Mouse (Mus musculus) forebrain, embryonic 16.5 days (tissue): Measurements from ENCODE around the gene Hspa12b. TPM values are rescaled to one million over a fixed set of nuclear protein-coding genes. Genes with fewer than 3 reads are reported as not detected.

Source experiments
- ATAC-seq: fragments of 200-750 bp; cut with Nextera tagmentation; 2 replicates; pipeline ENCODE4 v1.8.0; 2017; ENCODE audit warnings: mild to moderate bottlenecking, moderate library complexity
- H3K27ac ChIP-seq: fragments of 300-500 bp; sonication (generic); 2 replicates; pipeline ENCODE4 v1.5.1; 2014; ENCODE audit warnings: low read length, control low read depth
- H3K27me3 ChIP-seq: fragments of 300-500 bp; sonication (generic); replicated peaks from 2 replicates; pipeline ENCODE4 v1.6.1; 2014; ENCODE audit warnings: low read length; ENCODE audit not compliant: control insufficient read depth, insufficient read depth
- H3K36me3 ChIP-seq: fragments of 300-500 bp; sonication (generic); 2 replicates; pipeline ENCODE4 v1.6.1; 2014; ENCODE audit not compliant: control insufficient read depth, insufficient read depth
- H3K4me1 ChIP-seq: fragments of 300-500 bp; sonication (generic); replicated peaks from 2 replicates; pipeline ENCODE4 v1.6.1; 2014; ENCODE audit warnings: low read length; ENCODE audit not compliant: control insufficient read depth, insufficient read depth
- H3K4me2 ChIP-seq: fragments of 300-500 bp; sonication (generic); 2 replicates; pipeline ENCODE4 v1.6.1; 2014; ENCODE audit warnings: mild to moderate bottlenecking, low read length, control low read depth
- H3K4me3 ChIP-seq: fragments of 300-500 bp; sonication (generic); replicated peaks from 2 replicates; pipeline ENCODE4 v1.5.1; 2014; ENCODE audit warnings: mild to moderate bottlenecking, low read length, control low read depth
- H3K9ac ChIP-seq: fragments of 300-500 bp; sonication (generic); replicated peaks from 2 replicates; pipeline ENCODE4 v1.6.1; 2014; ENCODE audit warnings: low read depth, low read length, control low read depth
- H3K9me3 ChIP-seq: fragments of 300-500 bp; sonication (generic); 2 replicates; pipeline ENCODE4 v1.6.1; 2016; ENCODE audit warnings: low read length; ENCODE audit not compliant: control insufficient read depth
- WGBS: fragments of 180-500 bp; shearing (Covaris S2); extraction: QIAGEN DNeasy Blood & Tissue Kit; methylation state at CpG from one replicate; pipeline ENCODE4 v1.1.7; 2014; 5-methylcytosine and 5-hydroxymethylcytosine counted together
- polyA plus RNA-seq: library from polyadenylated mRNA; unstranded; fragments of >200 nt; fragmentation: Nextera tagmentation; extraction: Ambion mirVana; gene quantifications from 2 replicates; pipeline ENCODE4 v1.2.1, GENCODE M21; 2015

Hspa12b gene
- polyA plus RNA-seq, 1 experiment from 2014 or later, result 4.7 TPM

- H3K9me3 ChIP-seq, result no peaks in the 10 kb centered on the region
- no peak overlapping the region for H3K27ac ChIP-seq
- H3K27me3 ChIP-seq, result no peaks in the 10 kb centered on the region
- H3K9ac ChIP-seq, result no peak overlapping the region
- no peaks in the 10 kb centered on the region for H3K36me3 ChIP-seq
- no peak overlapping the region for H3K4me3 ChIP-seq
- 85% methylated on average over 8 of the region's 8 CpGs for WGBS
- ATAC-seq, result no peak
- H3K4me2 ChIP-seq, result no peak overlapping the region
- no peaks in the 10 kb centered on the region for H3K4me1 ChIP-seq
These were observed 7.8 kb downstream of the Hspa12b start for GRCm38 (mm10) chr2:131134826-131135400.

- Histone ChIP-seq H3K9me3 (no peaks in the 10 kb centered on the region), H3K4me1 (no peaks in the 10 kb centered on the region), H3K9ac (no peak overlapping the region), H3K36me3 (no peaks in the 10 kb centered on the region), H3K27ac (no peak overlapping the region), H3K27me3 (no peaks in the 10 kb centered on the region), H3K4me2 (no peak overlapping the region), H3K4me3 (no peak overlapping the region)
- no peak for ATAC-seq
- WGBS, result 84% methylated on average over 11 of the region's 11 CpGs
These were observed 8.6 kb downstream of the Hspa12b start for GRCm38 (mm10) chr2:131135521-131136139.

DNA sequence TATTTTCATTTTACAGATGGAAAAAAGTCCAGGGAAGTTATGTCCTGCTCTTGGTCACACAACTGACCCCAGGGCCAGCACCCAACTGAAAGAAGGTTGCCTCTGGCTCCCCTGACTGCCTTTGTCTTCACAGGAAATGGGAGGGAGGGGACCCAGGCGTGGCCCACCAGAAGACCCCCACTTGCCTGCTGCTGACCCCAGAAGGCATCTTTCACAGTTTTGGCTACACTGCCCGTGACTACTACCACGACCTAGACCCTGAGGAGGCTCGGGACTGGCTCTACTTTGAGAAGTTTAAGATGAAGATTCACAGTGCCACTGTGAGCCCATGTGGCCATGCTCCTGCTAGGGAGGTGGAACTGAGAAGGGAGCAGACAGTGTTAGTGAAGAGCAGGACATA, 11.2 kb downstream of the Hspa12b start:
- Histone ChIP-seq H3K9ac (no peak overlapping the region), H3K27me3 (no peaks in the 10 kb centered on the region), H3K4me3 (no peak overlapping the region), H3K4me1 (no peaks in the 10 kb centered on the region), H3K27ac (no peak overlapping the region), H3K36me3 (no peaks in the 10 kb centered on the region), H3K9me3 (no peaks in the 10 kb centered on the region), H3K4me2 (no peak overlapping the region)
- 82% methylated on average over 4 of the region's 4 CpGs for WGBS
- no peak for ATAC-seq

- no peak overlapping the region for H3K9ac ChIP-seq
- H3K27me3 ChIP-seq, result no peaks in the 10 kb centered on the region
- no peak overlapping the region for H3K27ac ChIP-seq
- no peak overlapping the region for H3K4me2 ChIP-seq
- no peak overlapping the region for H3K4me3 ChIP-seq
- H3K9me3 ChIP-seq, result no peaks in the 10 kb centered on the region
- WGBS, result 92% methylated on average over 7 of the region's 7 CpGs
- no peaks in the 10 kb centered on the region for H3K4me1 ChIP-seq
- 0 out of 2 replicates have a peak, but pooled peaks cover 4% of the 10 kb centered on the region for H3K36me3 ChIP-seq
- no peak for ATAC-seq
These were observed 11.7 kb downstream of the Hspa12b start for GRCm38 (mm10) chr2:131138760-131139159.

GRCm38 (mm10) chr2:131139287-131139686, 12.2 kb downstream of the Hspa12b start:
- no peaks in the 10 kb centered on the region for H3K4me1 ChIP-seq
- H3K27me3 ChIP-seq, result no peaks in the 10 kb centered on the region
- no peak overlapping the region for H3K4me2 ChIP-seq
- 0 out of 2 replicates have a peak, but pooled peaks cover 4% of the 10 kb centered on the region for H3K36me3 ChIP-seq
- H3K9ac ChIP-seq, result no peak overlapping the region
- 89% methylated on average over 5 of the region's 5 CpGs for WGBS
- ATAC-seq, result no peak
- H3K9me3 ChIP-seq, result no peaks in the 10 kb centered on the region
- no peak overlapping the region for H3K27ac ChIP-seq
- H3K4me3 ChIP-seq, result no peak overlapping the region

- no peak for ATAC-seq
- no peak overlapping the region for H3K27ac ChIP-seq
- no peak overlapping the region for H3K4me2 ChIP-seq
- no peaks in the 10 kb centered on the region for H3K9me3 ChIP-seq
- no peaks in the 10 kb centered on the region for H3K4me1 ChIP-seq
- no peak overlapping the region for H3K4me3 ChIP-seq
- 0 out of 2 replicates have a peak, but pooled peaks cover 4% of the 10 kb centered on the region for H3K36me3 ChIP-seq
- WGBS, result 66% methylated on average over 5 of the region's 5 CpGs
- no peaks in the 10 kb centered on the region for H3K27me3 ChIP-seq
- no peak overlapping the region for H3K9ac ChIP-seq
These were observed 12.9 kb downstream of the Hspa12b start for GRCm38 (mm10) chr2:131139886-131140532.

DNA sequence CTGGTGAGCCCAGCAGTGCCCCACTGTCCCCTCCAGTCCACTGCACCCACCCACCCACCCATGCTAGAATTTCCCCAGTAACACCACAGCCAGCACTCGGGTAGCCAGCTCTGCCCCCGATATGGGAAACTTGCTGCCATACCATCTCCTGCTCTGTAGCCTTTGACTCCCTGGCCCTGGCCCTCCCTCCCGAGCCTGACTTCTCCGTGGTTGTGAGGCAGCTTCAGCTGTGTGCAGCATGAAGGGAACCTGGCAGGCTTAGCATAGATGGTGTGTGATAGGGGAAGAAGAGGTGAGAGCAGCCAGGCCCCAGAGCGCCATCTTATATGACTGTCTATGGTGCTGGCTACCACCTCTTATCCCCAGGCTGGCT, 13.4 kb downstream of the Hspa12b start:
- Histone ChIP-seq H3K4me3 (no peak overlapping the region), H3K27me3 (no peaks in the 10 kb centered on the region), H3K9ac (no peak overlapping the region), H3K9me3 (no peaks in the 10 kb centered on the region), H3K27ac (no peak overlapping the region), H3K36me3 (0 out of 2 replicates have a peak, but pooled peaks cover 4% of the 10 kb centered on the region), H3K4me1 (no peaks in the 10 kb centered on the region), H3K4me2 (no peak overlapping the region)
- WGBS, result 68% methylated on average over 5 of the region's 5 CpGs
- no peak for ATAC-seq

DNA sequence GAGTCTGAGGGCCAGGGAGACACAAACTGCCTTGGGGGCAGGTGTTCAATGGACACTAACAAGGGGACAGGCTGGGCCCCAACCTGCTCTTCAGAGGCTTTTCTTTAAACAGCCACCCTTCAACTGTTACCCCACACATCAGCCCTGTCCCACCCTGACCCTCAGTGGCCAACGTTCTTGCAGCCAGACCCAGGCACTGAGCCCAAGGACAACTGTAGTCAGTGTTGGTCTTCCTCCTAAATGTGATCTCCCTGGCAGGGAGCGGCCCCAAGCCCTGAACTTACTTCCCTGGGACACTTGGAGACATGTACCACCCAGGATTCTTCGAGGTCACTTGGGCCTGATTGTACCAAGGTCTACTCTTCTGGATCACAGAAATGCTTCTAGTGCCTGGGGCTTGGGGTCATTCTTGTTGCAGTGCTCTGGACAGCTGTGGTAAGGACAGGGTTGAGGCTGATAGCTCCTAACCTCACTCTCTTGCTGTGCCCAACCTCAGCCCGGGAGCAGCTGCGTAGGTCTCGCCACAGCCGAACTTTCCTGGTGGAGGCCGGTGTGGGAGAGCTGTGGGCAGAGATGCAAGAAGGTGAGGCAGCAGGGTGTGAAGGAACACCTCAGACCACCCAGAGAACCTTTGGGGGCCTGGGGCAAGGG, 14.4 kb downstream of the Hspa12b start:
- H3K9ac ChIP-seq, result no peak overlapping the region
- WGBS, result 91% methylated on average over 8 of the region's 8 CpGs
- no peak overlapping the region for H3K4me2 ChIP-seq
- no peaks in the 10 kb centered on the region for H3K9me3 ChIP-seq
- no peak for ATAC-seq
- no peaks in the 10 kb centered on the region for H3K27me3 ChIP-seq
- H3K4me1 ChIP-seq, result no peaks in the 10 kb centered on the region
- peaks cover 8% of the 10 kb centered on the region; the same call in 1 of the 2 replicates for H3K36me3 ChIP-seq
- H3K4me3 ChIP-seq, result no peak overlapping the region
- H3K27ac ChIP-seq, result no peak overlapping the region

DNA sequence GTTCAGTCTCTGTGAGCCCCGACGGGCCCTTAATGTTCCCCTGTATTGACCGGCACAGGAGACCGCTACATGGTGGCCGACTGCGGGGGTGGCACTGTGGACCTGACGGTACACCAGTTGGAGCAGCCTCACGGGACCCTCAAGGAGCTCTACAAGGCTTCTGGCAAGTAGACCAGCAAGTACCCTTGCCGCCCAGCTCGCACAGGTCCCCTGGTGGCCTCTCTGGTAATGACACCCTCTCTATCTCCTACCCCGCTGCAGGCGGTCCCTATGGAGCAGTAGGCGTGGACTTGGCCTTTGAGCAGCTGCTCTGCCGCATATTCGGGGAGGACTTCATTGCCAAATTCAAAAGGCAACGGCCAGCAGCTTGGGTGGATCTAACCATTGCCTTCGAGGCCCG, 15.5 kb downstream of the Hspa12b start:
- H3K27me3 ChIP-seq, result no peaks in the 10 kb centered on the region
- H3K9ac ChIP-seq, result no peak overlapping the region
- H3K4me3 ChIP-seq, result no peak overlapping the region
- no peak overlapping the region for H3K27ac ChIP-seq
- peaks cover 10% of the 10 kb centered on the region for H3K36me3 ChIP-seq
- H3K9me3 ChIP-seq, result no peaks in the 10 kb centered on the region
- no peaks in the 10 kb centered on the region for H3K4me1 ChIP-seq
- 30% methylated on average over 18 of the region's 18 CpGs for WGBS
- no peak overlapping the region for H3K4me2 ChIP-seq
- ATAC-seq, result peak; percentile 40; the same call in 1 of the 2 replicates
